Mouse (Mus musculus) CH12.LX (cell line): ENCODE data around the gene Prl3b1.

Experiments used
- CTCF ChIP-seq, 2 experiments: IDR thresholded peaks in 1 of 2; conservative IDR thresholded peaks in 1 of 2; 2 replicates each; pipeline ENCODE4 v1.5.1; 2011 to 2012; ENCODE audit warnings: low read depth in 2 of 2, low read length in 2 of 2, improper control_type of control experiment in 1 of 2, inconsistent platforms in 1 of 2, mild to moderate bottlenecking in 1 of 2, moderate library complexity in 1 of 2
- EP300 ChIP-seq: IDR thresholded peaks from 2 replicates; pipeline ENCODE4 v1.6.1; 2011; ENCODE audit warnings: low read length, improper control_type of control experiment
- GABPA ChIP-seq: IDR thresholded peaks from 2 replicates; pipeline ENCODE4 v1.6.1; 2012; ENCODE audit warnings: low read depth, low read length, improper control_type of control experiment, inconsistent platforms; ENCODE audit not compliant: insufficient replicate concordance
- MEF2A ChIP-seq: IDR thresholded peaks from 2 replicates; pipeline ENCODE4 v1.6.1; 2014; ENCODE audit warnings: low read depth, mild to moderate bottlenecking, inconsistent platforms, low read length, improper control_type of control experiment, borderline replicate concordance
- SMC3 ChIP-seq: IDR thresholded peaks from 2 replicates; pipeline ENCODE4 v1.6.1; 2011; ENCODE audit warnings: low read depth, low read length, improper control_type of control experiment
- TCF12 ChIP-seq: IDR thresholded peaks from 2 replicates; pipeline ENCODE4 v1.6.1; 2014; ENCODE audit warnings: low read depth, mild to moderate bottlenecking, inconsistent platforms, low read length, improper control_type of control experiment
- UBTF ChIP-seq: IDR thresholded peaks from 2 replicates; pipeline ENCODE4 v1.6.1; 2012; ENCODE audit warnings: low read depth, mild to moderate bottlenecking, inconsistent platforms, low read length, improper control_type of control experiment, moderate library complexity
- USF1 ChIP-seq: IDR thresholded peaks from 2 replicates; pipeline ENCODE4 v1.6.1; 2014; ENCODE audit warnings: low read depth, mild to moderate bottlenecking, inconsistent platforms, low read length, improper control_type of control experiment
- ZC3H11A ChIP-seq: IDR thresholded peaks from 2 replicates; pipeline ENCODE4 v1.6.1; 2012; ENCODE audit warnings: low read depth, mild to moderate bottlenecking, inconsistent platforms, low read length, improper control_type of control experiment
- ZKSCAN1 ChIP-seq: IDR thresholded peaks from 2 replicates; pipeline ENCODE4 v1.6.1; 2012; ENCODE audit warnings: low read depth, inconsistent platforms, low read length, improper control_type of control experiment, borderline replicate concordance

DNA sequence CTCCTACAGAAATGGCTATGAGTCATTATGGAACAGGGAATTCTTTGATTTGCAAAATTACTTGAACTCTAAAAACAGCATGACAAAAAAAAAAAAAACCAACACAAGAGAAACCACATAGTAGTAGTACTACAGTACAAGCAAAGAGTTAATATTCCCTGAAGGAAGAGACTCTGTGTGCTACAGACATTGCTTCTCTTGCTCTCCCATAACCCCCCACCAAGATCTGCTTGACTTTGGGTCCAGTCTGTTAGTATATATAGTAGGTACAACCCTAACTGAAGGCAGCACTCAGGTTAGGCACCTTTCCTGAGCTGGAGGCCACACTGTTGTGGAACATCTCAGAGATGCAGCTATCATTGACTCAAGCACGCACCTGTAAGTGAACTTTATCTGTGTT lies 45.3 kb upstream of the Prl3b1 start, which contains the start of gene Prl3c1:
- TF ChIP-seq GABPA = no peak
- no peak for TF ChIP-seq CTCF (conservative IDR thresholded peaks at IDR 0.05 in 1 of 2, IDR thresholded peaks at IDR 0.05 in 1 of 2; ENCODE audit: low read depth in 2 of 2, low read length in 2 of 2)
- TF ChIP-seq UBTF = no peak
- no peak for TF ChIP-seq EP300
- TF ChIP-seq USF1 = no peak
- TF ChIP-seq ZC3H11A = no peak
- no peak for TF ChIP-seq ZKSCAN1
- no peak for TF ChIP-seq SMC3
- no peak for TF ChIP-seq TCF12
- no peak for TF ChIP-seq MEF2A
